Mouse (Mus musculus): ENCODE measurements around the gene Vmn1r24. TPM values are rescaled to one million over a fixed set of nuclear protein-coding genes. Genes with fewer than 3 reads are reported as not detected.
"Not testable (repeated sequence)": the region's sequence is repeated elsewhere in the genome, so short reads cannot be mapped to it uniquely, and the experiment has no call there.

The Vmn1r24 gene
- total RNA-seq (2021) = not detected
- long read RNA-seq, experiment 1 = 0 reads
- long read RNA-seq, experiment 2 = 0 reads

DNA sequence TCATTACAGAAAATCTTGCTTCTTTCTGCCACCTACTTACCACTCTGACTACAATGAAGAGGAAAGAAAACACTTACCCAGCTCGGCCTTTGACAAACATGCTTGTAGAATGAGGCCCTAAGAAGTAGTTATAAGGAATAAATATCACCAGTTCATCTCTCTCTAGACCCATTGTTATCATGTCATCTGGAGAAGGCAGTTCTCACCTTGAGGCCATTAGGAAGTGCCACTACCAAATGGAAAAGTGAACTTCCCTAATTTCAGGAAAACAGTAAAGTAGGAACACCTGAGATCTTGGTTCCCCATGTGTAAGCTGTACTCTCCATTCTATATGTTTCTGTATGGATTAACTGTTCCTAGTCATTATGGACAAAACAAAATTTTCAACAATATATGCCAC is at the start of gene Vmn1r24:
Gene Vmn1r24, minus strand, starts transcription at position 101 of the 400 bp plus-strand sequence.
- not testable (repeated sequence) for DNase-seq

DNA sequence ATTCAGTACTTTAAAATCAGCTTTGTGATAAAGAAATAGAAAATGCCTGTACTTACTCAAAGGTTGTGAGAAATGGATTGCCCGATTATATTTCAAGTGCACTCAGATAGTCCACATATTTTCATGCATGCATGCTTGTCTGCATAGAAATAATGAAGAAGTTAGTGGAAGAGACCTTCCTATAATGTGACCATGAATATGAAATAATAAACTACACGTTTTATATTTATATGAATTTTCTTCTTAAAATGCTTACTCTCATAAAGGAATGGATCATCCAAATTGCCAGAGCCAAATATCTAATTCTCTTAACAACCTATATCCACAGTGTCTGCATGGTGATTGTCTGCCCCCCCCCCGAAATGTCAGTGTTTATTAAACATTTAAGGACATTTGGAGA is 19.4 kb upstream of the Vmn1r24 start, which contains the start of gene Vmn1r25:
Gene Vmn1r25, minus strand, starts transcription at position 101 of the 400 bp plus-strand sequence.
- DNase-seq = no peak

DNA sequence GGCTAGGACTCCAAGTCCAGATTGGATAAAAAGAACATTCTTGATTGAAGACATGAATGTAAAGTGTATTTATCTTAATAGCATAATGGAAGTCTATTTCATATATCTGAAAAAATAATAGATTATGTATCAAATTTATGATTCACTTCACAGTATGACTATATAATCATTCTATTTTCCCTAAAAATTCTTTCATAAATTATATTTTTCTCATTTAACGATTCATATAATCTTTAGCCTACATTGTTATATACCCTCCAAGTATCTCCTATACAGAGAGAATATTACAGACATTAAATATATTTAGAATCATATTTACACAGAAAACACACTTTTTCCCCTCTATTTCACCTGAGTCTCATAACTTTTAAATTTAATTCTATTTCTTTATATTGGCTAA is 34.6 kb downstream of the Vmn1r24 start, which contains the start of gene Vmn1r23:
Gene Vmn1r23, minus strand, starts transcription at position 101 of the 400 bp plus-strand sequence.
- no peak for DNase-seq

DNA sequence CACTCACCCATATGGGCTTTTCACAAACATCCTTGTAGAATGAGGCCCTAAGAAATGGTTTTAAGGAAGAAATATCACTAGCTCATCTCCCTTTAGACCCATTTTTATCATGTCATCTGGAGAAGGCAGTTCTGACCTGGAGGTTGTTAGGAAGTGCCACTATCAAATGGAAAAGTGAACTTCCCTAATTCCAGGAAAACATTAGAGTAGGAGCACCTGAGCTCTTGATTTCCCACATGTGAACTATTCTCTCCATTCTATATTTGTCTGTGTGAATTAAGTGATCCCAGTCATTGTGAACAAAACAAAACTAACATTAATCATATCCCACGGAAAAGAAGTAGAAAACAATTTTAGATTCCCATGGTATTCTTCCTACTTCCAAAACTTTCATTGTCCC is 53.4 kb downstream of the Vmn1r24 start, which contains the start of gene Vmn1r22:
Gene Vmn1r22, minus strand, starts transcription at position 101 of the 400 bp plus-strand sequence.
- DNase-seq = no peak

Other genes starting within 250 kb of the Vmn1r24 start
- gene Vopp1, start 136.3 kb downstream of the Vmn1r24 start, total RNA-seq (2021) = 10 to 100 TPM; 22.8 to 22.9 TPM
- not detected for gene Vmn1r21, start 111.2 kb downstream of the Vmn1r24 start, total RNA-seq (2021)
- gene Vmn1r22, start 53.5 kb downstream of the Vmn1r24 start, total RNA-seq (2021) = not detected
- gene Vmn1r23, start 34.7 kb downstream of the Vmn1r24 start, total RNA-seq (2021) = not detected
- not detected for gene Vmn1r25, start 19.3 kb upstream of the Vmn1r24 start, total RNA-seq (2021)
- gene Vmn1r26, start 53.7 kb upstream of the Vmn1r24 start, total RNA-seq (2021) = not detected

Measured in heart, adult 18-20 months (tissue).